17 mouse cellular contexts compared by ENCODE assay signal in the genomic region with DNA sequence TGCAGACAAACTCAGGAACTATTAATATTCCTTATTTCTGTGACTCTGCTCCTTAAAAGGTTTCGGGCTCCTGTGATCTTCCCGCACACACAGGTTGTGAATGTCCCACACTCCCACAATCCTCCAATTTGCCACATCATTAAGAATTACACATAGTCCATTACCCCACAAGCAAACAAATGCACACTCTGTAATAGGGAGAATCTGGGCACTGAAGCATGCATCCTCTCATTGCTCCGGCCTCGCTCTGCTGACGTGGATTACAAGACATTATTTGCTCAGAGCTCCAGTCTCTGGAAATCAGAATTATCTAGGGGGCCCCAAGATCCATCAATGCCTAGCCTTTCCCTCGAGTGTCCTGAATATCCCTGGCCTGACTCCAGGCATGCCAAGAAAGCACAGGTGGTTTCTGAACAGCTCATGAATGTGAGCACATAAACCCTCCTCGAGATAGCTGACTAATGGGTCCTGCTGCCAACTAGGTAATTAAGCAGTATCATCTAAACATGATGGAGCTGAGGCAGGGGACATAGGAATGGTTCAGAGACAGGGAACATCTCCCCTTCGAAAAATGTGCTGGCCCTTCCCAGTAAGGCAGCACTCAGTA.
DNase-seq lines count a peak whose midpoint lies in the region; ATAC-seq lines count a peak whose summit lies in the region.
"Had no signal": no experiment of that assay in that cellular context is flagged by ENCODE, and none has a peak within 500 bp of the region (broad histone marks: within the 10 kb centered on the region; RNA-seq: fewer than 3 reads in every experiment).

No protein-coding gene starts in this region.

- H3K9me3 ChIP-seq in kidney, embryonic 14.5 days (ENCODE audit: control insufficient read depth, low read length), result no peaks in the 10 kb centered on the region
- H3K9me3 ChIP-seq: limb, embryonic 10.5 days; liver, embryonic 12.5 days had no signal

- peak; percentile 78; the same call in 1 of the 2 replicates for ATAC-seq in kidney, embryonic 14.5 days (ENCODE audit: low FRiP score, low TSS enrichment)
- no peak for ATAC-seq in monocyte, adult 5-6 weeks (replicated peaks; ENCODE audit: insufficient number of reproducible peaks, low FRiP score, low TSS enrichment, poor library complexity, severe bottlenecking)
- ATAC-seq: activated CD4-positive, CD25-positive, alpha-beta regulatory T cell, adult 4 months; liver, embryonic 12.5 days had no signal

- no peak overlapping the region for H3K9ac ChIP-seq in kidney, embryonic 14.5 days (ENCODE audit: low read depth, low read length)
- H3K9ac ChIP-seq: liver, embryonic 12.5 days had no signal

- no peaks in the 10 kb centered on the region for H3K27me3 ChIP-seq in kidney, embryonic 14.5 days (ENCODE audit: control insufficient read depth, insufficient read depth, low read length)
- H3K27me3 ChIP-seq: CH12.LX; liver, embryonic 12.5 days; megakaryocyte, embryonic 14.5 days had no signal

- DNase-seq in cerebellum, adult 11-12 months, result peak; percentile 17
- no peak for DNase-seq in cerebellum, postnatal 4 days (ENCODE audit: low spot score in 2 of 2)
- no peak for DNase-seq in kidney, postnatal 25 days
- DNase-seq in Muller cell, postnatal 12 days (ENCODE audit: inconsistent ontology term), result peak; percentile 71
- peak; percentile 23 for DNase-seq in cerebellum, adult 9-11 months
- DNase-seq in lung, postnatal 14 days, result no peak
- DNase-seq: adrenal gland, postnatal 25 days; heart, adult 18-20 months; layer of hippocampus, postnatal 36 days; right cerebral cortex, postnatal 14 days had no signal

- no peaks in the 10 kb centered on the region for H3K36me3 ChIP-seq in kidney, embryonic 14.5 days (ENCODE audit: control insufficient read depth, insufficient read depth, low read length)
- H3K36me3 ChIP-seq: limb, embryonic 10.5 days; liver, embryonic 12.5 days had no signal

- no peak overlapping the region for H3K27ac ChIP-seq in kidney, embryonic 14.5 days (ENCODE audit: low read depth, low read length)
- H3K27ac ChIP-seq: limb, embryonic 10.5 days; liver, embryonic 12.5 days had no signal

- no peak overlapping the region for H3K4me3 ChIP-seq in kidney, embryonic 14.5 days (ENCODE audit: low read length)
- H3K4me3 ChIP-seq: limb, embryonic 10.5 days; liver, embryonic 12.5 days; megakaryocyte, embryonic 14.5 days had no signal

- H3K4me1 ChIP-seq in kidney, embryonic 14.5 days (ENCODE audit: control insufficient read depth, insufficient read depth, low read length), result no peaks in the 10 kb centered on the region
- H3K4me1 ChIP-seq: liver, embryonic 12.5 days; megakaryocyte, embryonic 14.5 days had no signal

- H3K4me2 ChIP-seq in kidney, embryonic 14.5 days (replicated peaks; ENCODE audit: low read depth, low read length), result no peak overlapping the region
- H3K4me2 ChIP-seq: liver, embryonic 12.5 days had no signal

- WGBS in kidney, embryonic 14.5 days, result 37% methylated on average over 8 of the region's 8 CpGs

Comparison
In these comparisons a context has a peak if more than half of its experiments do, and no peak if none do; other contexts are left out.
1. DNase-seq: peak in cerebellum, adult 11-12 months (single experiment), Muller cell, postnatal 12 days (single experiment) and cerebellum, adult 9-11 months (single experiment); none in cerebellum, postnatal 4 days (0 of 2), kidney, postnatal 25 days (0 of 2) and lung, postnatal 14 days (single experiment).